Mouse (Mus musculus): ENCODE measurements at regions not wholly inside any gene's neighbourhood (a gene's known extent, or its start where the extent isn't known, plus 50 kb on each side); places are given as distances from the start of the nearest gene placed in this dataset.
A peak's percentile ranks its signal among the peaks of the same experiment; 100 is the strongest.

GRCm38 (mm10) chr17:93665889-93666288, 467.1 kb downstream of the Adcyap1 start:
- no peak for DNase-seq (ENCODE audit: extremely low spot score in 1 of 2, low spot score in 1 of 2)

DNA sequence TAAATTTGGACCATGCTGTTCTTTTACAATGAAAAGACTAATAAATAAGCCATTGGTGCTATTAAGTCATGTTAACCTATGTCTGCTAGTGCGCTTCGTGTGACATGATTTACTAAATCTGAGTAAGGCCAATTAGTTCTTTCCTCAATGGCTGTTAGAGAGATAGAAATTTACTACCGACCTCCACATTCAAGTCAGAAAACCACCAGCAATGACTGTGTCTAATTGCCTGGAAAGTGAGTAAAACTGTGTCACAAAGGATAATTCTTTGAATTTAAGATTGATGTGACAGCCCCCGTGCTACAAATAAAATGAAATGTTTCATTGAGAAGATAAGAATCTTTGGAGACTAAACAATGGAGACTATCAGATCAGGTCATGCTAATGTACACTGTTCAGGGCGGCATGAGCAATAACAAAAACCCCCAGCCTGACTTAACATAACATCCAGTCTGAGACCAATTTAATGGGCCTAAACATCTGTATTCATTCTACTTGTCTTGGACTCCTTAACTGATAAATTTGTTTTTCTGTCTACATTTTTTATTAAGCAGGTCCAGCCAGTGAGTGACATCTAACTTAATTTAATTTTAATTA, 477.6 kb downstream of the Adcyap1 start:
- DNase-seq (ENCODE audit: extremely low spot score in 1 of 2, low spot score in 1 of 2), result no peak

GRCm38 (mm10) chr17:93700685-93701084, 501.9 kb downstream of the Adcyap1 start:
- DNase-seq (ENCODE audit: extremely low spot score in 1 of 2, low spot score in 1 of 2), result no peak

GRCm38 (mm10) chr17:93717623-93718022, 518.8 kb downstream of the Adcyap1 start:
- no peak for DNase-seq (ENCODE audit: extremely low spot score in 1 of 2, low spot score in 1 of 2)

DNA sequence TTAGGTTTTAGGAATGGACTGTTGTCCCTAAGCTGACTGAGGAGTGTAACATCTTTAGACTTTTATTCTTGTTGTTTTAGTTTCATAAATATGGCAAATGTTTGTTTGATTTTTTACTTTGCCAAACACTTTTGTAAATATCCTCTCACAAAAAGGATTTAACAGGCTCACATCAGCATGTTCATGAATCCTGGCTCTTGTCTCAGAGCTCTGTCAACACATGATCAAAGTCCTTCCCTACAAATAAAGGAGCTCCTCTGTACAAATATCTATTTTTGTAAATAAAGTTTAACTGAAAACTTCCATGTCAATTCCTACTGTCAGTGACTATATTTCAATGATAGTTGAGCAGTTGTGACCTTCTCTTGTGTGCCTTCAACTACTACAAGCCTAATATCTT, 542.5 kb downstream of the Adcyap1 start:
- DNase-seq (ENCODE audit: extremely low spot score in 1 of 2, low spot score in 1 of 2), result no peak

DNA sequence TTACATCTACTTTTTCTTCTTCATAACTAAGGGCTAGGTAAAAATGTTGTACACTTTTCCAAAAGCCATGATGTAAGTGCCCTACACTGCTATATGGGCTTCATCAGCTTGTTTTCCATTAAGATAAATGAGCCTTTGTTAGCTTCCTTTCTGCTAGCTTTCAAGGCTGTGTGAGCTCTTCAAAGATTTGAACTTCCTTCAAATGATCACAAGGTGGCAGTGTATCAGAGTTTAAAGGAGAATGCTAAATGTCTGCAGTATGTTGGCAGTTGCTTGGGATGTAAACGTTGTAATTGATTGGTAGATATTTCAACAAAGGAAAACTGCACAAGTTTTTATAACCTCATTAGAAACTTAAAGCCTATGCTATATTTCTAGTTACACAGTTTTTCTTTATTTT, 563.5 kb downstream of the Adcyap1 start:
- DNase-seq (ENCODE audit: extremely low spot score in 1 of 2, low spot score in 1 of 2), result peak in 1 of 2 experiments; percentile 31

Data from frontal cortex, adult 2 months (tissue).